8 mouse cellular contexts compared by ENCODE assay signal in the genomic region with DNA sequence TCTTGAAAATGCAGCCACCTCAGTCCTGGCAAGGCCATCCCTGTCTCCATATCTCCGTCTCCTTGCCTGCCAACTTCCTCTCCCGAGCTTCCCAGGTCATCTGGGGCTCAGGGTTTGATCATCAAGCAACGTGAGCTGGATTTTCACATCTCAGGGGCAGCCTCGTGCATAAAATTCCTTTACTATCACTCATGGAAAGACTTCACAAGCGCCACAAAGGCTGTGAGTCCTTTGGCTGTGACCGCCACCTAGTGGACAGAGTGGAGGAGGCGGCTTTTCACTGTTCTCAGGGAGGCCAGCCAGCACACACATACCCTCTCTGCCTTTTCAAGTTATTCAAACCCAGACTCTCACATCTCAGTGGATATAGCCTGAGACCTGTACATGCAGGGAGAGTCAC. TPM values are rescaled to one million over a fixed set of nuclear protein-coding genes. Genes with fewer than 3 reads are reported as not detected.
DNase-seq lines count a peak whose midpoint lies in the region; ATAC-seq and TF ChIP-seq lines count a peak whose summit lies in the region.

No protein-coding gene starts in this region.

- H3K4me2 ChIP-seq in intestine, embryonic 15.5 days (replicated peaks), result no peak overlapping the region
- no peak overlapping the region for H3K4me2 ChIP-seq in midbrain, postnatal 0 days (ENCODE audit: low read depth, low read length, poor library complexity, severe bottlenecking)

- peaks cover 15% of the 10 kb centered on the region; the same call in 1 of the 2 replicates for H3K36me3 ChIP-seq in intestine, embryonic 15.5 days
- peaks cover 47% of the 10 kb centered on the region for H3K36me3 ChIP-seq in midbrain, postnatal 0 days (ENCODE audit: insufficient read depth, low read length)

- peak; percentile 98 for TF ChIP-seq CTCF in midbrain, postnatal 0 days (IDR thresholded peaks at IDR 0.05)

- H3K4me3 ChIP-seq in intestine, embryonic 15.5 days (replicated peaks), result no peak overlapping the region
- H3K4me3 ChIP-seq in midbrain, postnatal 0 days (ENCODE audit: low read depth, low read length), result no peak overlapping the region

- no peak overlapping the region for H3K27ac ChIP-seq in intestine, embryonic 15.5 days
- H3K27ac ChIP-seq in midbrain, postnatal 0 days (ENCODE audit: low read depth, low read length), result no peak overlapping the region

- H3K4me1 ChIP-seq in intestine, embryonic 15.5 days (replicated peaks), result 0 out of 2 replicates have a peak, but pooled peaks cover 2% of the 10 kb centered on the region
- no peaks in the 10 kb centered on the region for H3K4me1 ChIP-seq in midbrain, postnatal 0 days (ENCODE audit: insufficient read depth, low read length)

- no peaks in the 10 kb centered on the region for H3K9me3 ChIP-seq in intestine, embryonic 15.5 days
- no peaks in the 10 kb centered on the region for H3K9me3 ChIP-seq in midbrain, postnatal 0 days (ENCODE audit: low read length)

- DNase-seq in cerebellum, adult 11 months, result peak; percentile 78
- DNase-seq in embryo, embryonic 11 days, result peak; percentile 91
- DNase-seq in gastrocnemius, postnatal 4 days (ENCODE audit: low spot score in 2 of 2), result peak; percentile 66 to 86
- peak; percentile 86 for DNase-seq in left cerebral cortex, postnatal 4 days
- peak; percentile 91 for DNase-seq in midbrain, postnatal 0 days (ENCODE audit: low spot score)
- peak; percentile 77 to 87 for DNase-seq in spleen, postnatal 10 days (ENCODE audit: low spot score in 2 of 2)

- intact Hi-C loops in left cerebral cortex, postnatal 4 days (cut with DNase I), result loop anchor here (5.0 to 10.0 kb wide), 2 partner anchors 90 to 102 kb away; no protein-coding TSS in a partner anchor

- H3K9ac ChIP-seq in intestine, embryonic 15.5 days, result no peak overlapping the region
- no peak overlapping the region for H3K9ac ChIP-seq in midbrain, postnatal 0 days (replicated peaks; ENCODE audit: low read length, poor library complexity, severe bottlenecking)

- ATAC-seq in cerebellum, adult (ENCODE audit: insufficient number of reproducible peaks, low FRiP score, low TSS enrichment), result no peak
- ATAC-seq in intestine, embryonic 15.5 days, result peak; percentile 68
- peak; percentile 64; the same call in 1 of the 2 replicates for ATAC-seq in midbrain, postnatal 0 days (ENCODE audit: low FRiP score)

- 8% methylated on average over 7 of the region's 7 CpGs for WGBS in intestine, embryonic 15.5 days
- 5% methylated on average over 7 of the region's 7 CpGs for WGBS in midbrain, postnatal 0 days

- H3K27me3 ChIP-seq in intestine, embryonic 15.5 days (replicated peaks), result no peaks in the 10 kb centered on the region
- H3K27me3 ChIP-seq in midbrain, postnatal 0 days (ENCODE audit: insufficient read depth, low read length), result no peaks in the 10 kb centered on the region

RNA-seq across cellular contexts. Expression of a gene that starts 39.3 kb away (rescaled TPM):
- total RNA-seq in gastrocnemius, postnatal 4 days (2021), result 10 to 100 TPM; 20.2 to 21.1 TPM
- 10.1 and 11.8 TPM in 2 replicates for polyA plus RNA-seq in intestine, embryonic 15.5 days (2015; fragmentation: Nextera tagmentation; extraction: Ambion mirVana)
- 10 to 100 TPM; 36.1 to 36.9 TPM for total RNA-seq in left cerebral cortex, postnatal 4 days (2021)
- 14.0 and 14.3 TPM in 2 replicates for total RNA-seq in midbrain, postnatal 0 days (2014; rRNA removed)
- polyA plus RNA-seq in midbrain, postnatal 0 days (2015; fragmentation: Nextera tagmentation; extraction: Ambion mirVana), result 9.8 and 12.4 TPM in 2 replicates

RNA-seq across cellular contexts. Expression of a gene that starts 45.9 kb away (rescaled TPM):
- total RNA-seq in gastrocnemius, postnatal 4 days (2021), result 10 to 100 TPM; 70.4 to 84.2 TPM
- 167 and 173 TPM in 2 replicates for polyA plus RNA-seq in intestine, embryonic 15.5 days (2015; fragmentation: Nextera tagmentation; extraction: Ambion mirVana)
- 100 to 1,000 TPM; 183 to 194 TPM for total RNA-seq in left cerebral cortex, postnatal 4 days (2021)
- 157 and 311 TPM in 2 replicates for total RNA-seq in midbrain, postnatal 0 days (2014; rRNA removed)
- 165 and 171 TPM in 2 replicates for polyA plus RNA-seq in midbrain, postnatal 0 days (2015; fragmentation: Nextera tagmentation; extraction: Ambion mirVana)

RNA-seq across cellular contexts. Expression of a gene that starts 49.1 kb away (rescaled TPM):
- total RNA-seq in gastrocnemius, postnatal 4 days (2021), result not detected
- polyA plus RNA-seq in intestine, embryonic 15.5 days (2015; fragmentation: Nextera tagmentation; extraction: Ambion mirVana), result 13.8 and 17.1 TPM in 2 replicates
- total RNA-seq in left cerebral cortex, postnatal 4 days (2021), result not detected
- not detected in 2 replicates for total RNA-seq in midbrain, postnatal 0 days (2014; rRNA removed)
- polyA plus RNA-seq in midbrain, postnatal 0 days (2015; fragmentation: Nextera tagmentation; extraction: Ambion mirVana), result 0.09 TPM in 1 of 2 replicates, not detected in the other
